Mouse (Mus musculus) forebrain, embryonic 11.5 days (tissue): ENCODE results near the gene Wdr44. TPM values are rescaled to one million over a fixed set of nuclear protein-coding genes. Genes with fewer than 3 reads are reported as not detected.

Experiments
- ATAC-seq: fragments of 200-750 bp; cut with Nextera tagmentation; replicated peaks from 2 replicates; pipeline ENCODE4 v1.8.0; 2017; ENCODE audit warnings: moderate TSS enrichment; ENCODE audit not compliant: low FRiP score
- DNase-seq: peaks from one replicate; pipeline ENCODE4 v3.0.0-alpha.2; 2017; ENCODE audit warnings: low spot score
- H3K27ac ChIP-seq: fragments of 300-500 bp; sonication (generic); 2 replicates; pipeline ENCODE4 v1.5.1; 2014; ENCODE audit warnings: low read depth, low read length
- H3K27me3 ChIP-seq: fragments of 300-500 bp; sonication (generic); 2 replicates; pipeline ENCODE4 v1.6.1; 2014; ENCODE audit warnings: mild to moderate bottlenecking, low read length, mixed read lengths; ENCODE audit not compliant: control insufficient read depth, insufficient read depth
- H3K36me3 ChIP-seq: fragments of 300-500 bp; sonication (generic); 2 replicates; pipeline ENCODE4 v1.6.1; 2014; ENCODE audit warnings: mild to moderate bottlenecking, low read length, moderate library complexity, mixed read lengths; ENCODE audit not compliant: control insufficient read depth, insufficient read depth
- H3K4me1 ChIP-seq: fragments of 300-500 bp; sonication (generic); replicated peaks from 2 replicates; pipeline ENCODE4 v1.6.1; 2014; ENCODE audit warnings: low read length, mixed read lengths; ENCODE audit not compliant: control insufficient read depth, insufficient read depth
- H3K4me2 ChIP-seq: fragments of 300-500 bp; sonication (generic); 2 replicates; pipeline ENCODE4 v1.6.1; 2014; ENCODE audit warnings: low read depth, mild to moderate bottlenecking, low read length, moderate library complexity, mixed read lengths; ENCODE audit not compliant: severe bottlenecking
- H3K4me3 ChIP-seq: fragments of 300-500 bp; sonication (generic); 2 replicates; pipeline ENCODE4 v1.5.1; 2014; ENCODE audit warnings: low read depth, low read length
- H3K9ac ChIP-seq: fragments of 300-500 bp; sonication (generic); 2 replicates; pipeline ENCODE4 v1.6.1; 2014; ENCODE audit warnings: low read length
- H3K9me3 ChIP-seq: fragments of 300-500 bp; sonication (generic); 2 replicates; pipeline ENCODE4 v1.6.1; 2016; ENCODE audit warnings: low read length, mixed read lengths; ENCODE audit not compliant: control insufficient read depth
- WGBS: fragments of 180-500 bp; shearing (Covaris S2); extraction: QIAGEN DNeasy Blood & Tissue Kit; methylation state at CpG from one replicate; pipeline ENCODE4 v1.1.7; 2014; 5-methylcytosine and 5-hydroxymethylcytosine counted together
- polyA plus RNA-seq: library from polyadenylated mRNA; unstranded; fragments of >200 nt; fragmentation: Nextera tagmentation; extraction: Ambion mirVana; gene quantifications from 2 replicates; pipeline ENCODE4 v1.2.1, GENCODE M21; 2014

Wdr44 gene
- polyA plus RNA-seq, 1 experiment from 2014 or later: 8.4 TPM

DNA sequence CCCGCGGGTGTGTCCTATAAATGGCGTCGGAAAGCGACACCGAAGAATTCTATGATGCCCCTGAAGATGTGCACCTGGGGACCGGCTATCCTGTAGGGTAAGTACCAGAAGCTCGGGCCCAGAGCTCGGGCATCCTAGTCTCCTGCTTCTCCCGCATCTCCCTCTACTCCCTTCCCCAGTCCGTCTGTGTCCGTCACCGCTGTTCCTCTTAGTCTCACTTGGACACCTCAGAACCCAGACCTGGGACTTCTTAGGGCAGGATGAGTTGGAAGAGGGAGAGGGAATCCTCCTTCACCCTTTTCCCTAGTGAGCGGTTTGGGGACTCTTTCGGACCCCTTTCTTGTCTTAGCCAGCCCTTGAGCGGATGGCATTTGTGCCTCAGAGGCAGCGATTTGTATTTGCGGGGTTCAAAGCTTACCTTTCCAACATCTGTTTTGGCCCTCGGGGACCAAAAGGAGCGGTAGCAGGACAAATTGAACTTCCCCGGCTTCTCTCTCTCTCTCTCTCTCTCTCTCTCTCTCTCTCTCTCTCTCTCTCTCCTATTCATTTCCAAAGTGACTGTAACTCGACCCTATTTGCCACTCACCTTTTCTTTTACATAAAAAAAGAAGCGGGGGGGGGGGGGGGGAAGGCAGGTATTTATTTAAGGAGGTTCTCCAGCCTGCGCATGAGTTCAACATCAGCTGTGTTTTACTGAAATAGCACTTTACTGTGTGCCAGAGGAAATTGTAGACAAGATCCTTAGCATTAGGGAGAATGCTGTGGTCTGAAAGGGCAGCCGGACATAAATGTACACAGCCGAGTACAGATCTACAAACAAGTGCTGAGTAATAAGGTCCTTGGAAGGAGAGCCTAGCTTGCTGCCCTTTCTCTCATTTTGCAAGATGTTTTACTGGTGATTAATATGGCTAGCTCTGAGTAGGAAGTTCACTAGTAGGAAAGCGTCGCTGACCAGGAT is 871 bp downstream of the Wdr44 start:
- Histone ChIP-seq H3K4me1 (no peaks in the 10 kb centered on the region), H3K4me3 (peak overlapping the region; percentile 50), H3K9ac (peak overlapping the region; percentile 67), H3K36me3 (no peaks in the 10 kb centered on the region), H3K27ac (no peak overlapping the region), H3K9me3 (no peaks in the 10 kb centered on the region), H3K4me2 (peak overlapping the region; percentile 37), H3K27me3 (no peaks in the 10 kb centered on the region)
- DNase-seq: no peak
- WGBS: 17% methylated on average over 27 of the region's 28 CpGs
- ATAC-seq: no peak; the same call in 1 of the 2 replicates

DNA sequence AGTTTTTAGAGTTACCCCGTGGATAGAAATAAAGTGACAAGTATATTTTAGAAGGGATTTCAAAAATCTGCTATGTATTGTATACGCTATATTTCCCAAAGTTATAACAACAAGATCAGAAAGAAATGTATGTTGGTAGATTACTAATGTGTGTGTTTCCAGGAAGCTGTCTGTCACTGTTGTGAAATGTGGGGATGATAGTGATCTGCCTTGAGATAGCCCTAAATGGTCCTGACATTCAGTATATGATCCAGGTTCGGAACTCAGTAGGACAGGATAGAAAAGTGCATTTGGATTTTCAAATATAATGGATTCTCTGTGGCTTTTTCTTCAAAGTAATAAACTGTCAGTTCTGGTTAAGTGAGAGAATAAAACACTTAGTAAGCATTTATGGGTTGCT is 1.7 kb downstream of the Wdr44 start:
- H3K27me3 ChIP-seq: no peaks in the 10 kb centered on the region
- H3K9ac ChIP-seq: no peak overlapping the region
- H3K27ac ChIP-seq: no peak overlapping the region
- no peak overlapping the region for H3K4me3 ChIP-seq
- H3K4me1 ChIP-seq: no peaks in the 10 kb centered on the region
- H3K4me2 ChIP-seq: no peak overlapping the region
- no peak for ATAC-seq
- H3K36me3 ChIP-seq: no peaks in the 10 kb centered on the region
- 80% methylated on average over 3 of the region's 3 CpGs for WGBS
- DNase-seq: no peak
- H3K9me3 ChIP-seq: no peaks in the 10 kb centered on the region

DNA sequence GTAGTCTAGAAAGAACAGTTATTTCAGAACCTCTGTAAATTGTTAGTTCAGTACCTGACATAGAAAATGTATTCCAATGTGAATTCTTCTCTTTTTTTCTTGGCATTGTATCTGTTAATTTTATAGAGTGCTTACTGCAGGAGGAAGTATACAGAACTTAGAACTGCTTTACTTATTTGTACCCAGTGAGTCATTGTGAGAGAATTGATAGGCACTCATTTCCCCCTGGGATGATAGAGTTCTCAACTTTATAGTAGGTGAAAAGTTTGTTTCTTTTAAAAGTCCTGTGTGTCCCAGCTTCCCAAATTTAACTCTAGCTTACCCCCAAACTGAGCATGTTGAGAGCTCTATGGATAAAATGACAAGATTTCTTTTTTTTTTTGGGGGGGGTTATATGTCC is 2.3 kb downstream of the Wdr44 start:
- no peak overlapping the region for H3K4me2 ChIP-seq
- no peaks in the 10 kb centered on the region for H3K9me3 ChIP-seq
- DNase-seq: no peak
- H3K27ac ChIP-seq: no peak overlapping the region
- H3K36me3 ChIP-seq: no peaks in the 10 kb centered on the region
- H3K9ac ChIP-seq: no peak overlapping the region
- ATAC-seq: no peak
- H3K4me1 ChIP-seq: no peaks in the 10 kb centered on the region
- no peaks in the 10 kb centered on the region for H3K27me3 ChIP-seq
- H3K4me3 ChIP-seq: no peak overlapping the region

DNA sequence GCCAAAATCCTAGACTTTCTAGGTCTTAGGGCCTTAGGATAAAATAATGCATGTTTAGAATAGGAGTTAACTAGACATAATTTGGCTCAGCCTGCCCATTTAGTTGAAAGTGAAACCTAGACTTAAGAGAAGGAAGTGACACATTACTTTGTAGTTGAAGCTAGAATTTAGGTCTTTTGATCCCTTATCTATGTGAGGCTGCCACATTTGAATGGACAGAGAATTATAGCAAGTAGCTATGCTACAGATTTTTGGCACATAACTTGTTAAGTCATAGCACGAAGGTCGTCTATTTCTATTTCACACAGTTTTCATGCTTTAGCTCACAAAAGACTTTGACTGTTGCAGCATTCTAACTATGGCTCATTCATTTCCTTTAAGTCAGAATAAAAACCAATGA is 4.5 kb downstream of the Wdr44 start:
- Histone ChIP-seq H3K27me3 (no peaks in the 10 kb centered on the region), H3K4me1 (no peaks in the 10 kb centered on the region), H3K27ac (no peak overlapping the region), H3K4me3 (no peak overlapping the region), H3K9me3 (no peaks in the 10 kb centered on the region), H3K9ac (no peak overlapping the region), H3K36me3 (no peaks in the 10 kb centered on the region), H3K4me2 (no peak overlapping the region)
- ATAC-seq (no peak), DNase-seq (no peak)
- 96% methylated on average over 2 of the region's 2 CpGs for WGBS

DNA sequence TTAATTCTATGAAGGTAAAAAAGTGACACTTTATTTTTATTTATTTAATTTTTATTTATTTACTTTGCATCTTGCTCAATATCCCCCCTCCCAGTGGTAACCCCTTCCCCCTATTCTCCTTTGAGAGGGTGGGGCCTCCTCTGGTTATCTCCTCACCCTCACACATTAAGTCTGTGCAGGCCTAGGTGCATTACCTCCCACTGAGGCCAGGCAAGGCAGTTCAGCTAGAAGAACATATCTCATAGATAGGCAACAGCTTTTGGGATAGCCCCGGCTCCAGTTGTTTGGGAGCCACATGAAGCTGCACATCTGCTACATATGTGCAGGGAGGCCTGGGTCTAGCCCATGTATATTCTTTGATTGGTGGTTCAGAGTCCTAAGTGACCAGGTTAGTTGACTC is 6.2 kb downstream of the Wdr44 start:
- Histone ChIP-seq H3K27ac (no peak overlapping the region), H3K9ac (no peak overlapping the region), H3K4me1 (no peaks in the 10 kb centered on the region), H3K4me2 (no peak overlapping the region), H3K36me3 (no peaks in the 10 kb centered on the region), H3K9me3 (no peaks in the 10 kb centered on the region), H3K27me3 (no peaks in the 10 kb centered on the region), H3K4me3 (no peak overlapping the region)
- ATAC-seq: no peak
- no peak for DNase-seq
- 95% methylated on average over 1 of the region's 1 CpGs for WGBS

DNA sequence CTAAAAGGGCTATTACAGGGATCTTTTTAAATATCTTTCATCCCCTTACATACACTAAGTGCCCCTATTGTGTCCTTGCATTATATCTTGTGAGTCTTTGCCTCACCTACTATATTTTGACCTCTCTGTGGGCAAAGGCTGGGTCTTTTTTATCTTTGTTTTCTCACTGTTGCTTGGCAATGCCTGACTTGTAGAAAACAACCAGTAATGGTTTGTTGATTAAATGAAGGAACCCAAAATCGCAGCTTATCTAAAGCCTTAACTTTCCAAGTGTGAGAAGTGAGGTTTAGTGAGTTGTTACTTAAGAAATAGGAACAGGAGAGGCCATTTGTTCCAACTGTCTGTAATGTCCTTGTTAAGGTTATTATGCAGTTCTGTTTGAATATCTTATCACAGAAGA is 24.4 kb downstream of the Wdr44 start:
- Histone ChIP-seq H3K9ac (no peak overlapping the region), H3K9me3 (no peaks in the 10 kb centered on the region), H3K4me1 (no peaks in the 10 kb centered on the region), H3K4me3 (no peak overlapping the region), H3K27me3 (no peaks in the 10 kb centered on the region), H3K4me2 (no peak overlapping the region), H3K27ac (no peak overlapping the region), H3K36me3 (no peaks in the 10 kb centered on the region)
- no peak for DNase-seq
- 70% methylated on average over 1 of the region's 1 CpGs for WGBS
- ATAC-seq: no peak

DNA sequence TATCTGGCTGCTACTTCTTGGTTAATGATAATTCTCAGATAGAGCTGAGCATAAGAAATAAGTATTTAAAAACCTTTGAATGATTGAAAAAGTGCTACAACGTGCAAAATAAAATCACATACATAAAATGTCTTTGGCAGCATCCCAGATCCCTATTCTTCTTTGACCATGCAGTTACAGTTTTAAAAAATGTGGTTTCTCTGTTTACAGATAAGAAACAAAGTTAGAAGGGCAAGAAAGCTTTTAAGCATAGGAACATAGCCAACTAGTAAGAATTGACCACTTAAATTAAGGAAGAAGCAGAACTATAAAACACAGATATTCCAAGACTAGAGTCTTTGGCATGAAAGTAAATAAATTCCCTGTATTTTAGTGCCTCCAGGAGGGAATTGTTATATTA is 34.6 kb downstream of the Wdr44 start:
- ATAC-seq: no peak
- H3K4me3 ChIP-seq: no peak overlapping the region
- no peak overlapping the region for H3K9ac ChIP-seq
- WGBS: 68% methylated on average over 1 of the region's 1 CpGs
- no peaks in the 10 kb centered on the region for H3K9me3 ChIP-seq
- H3K4me2 ChIP-seq: no peak overlapping the region
- no peak overlapping the region for H3K27ac ChIP-seq
- H3K4me1 ChIP-seq: no peaks in the 10 kb centered on the region
- H3K27me3 ChIP-seq: no peaks in the 10 kb centered on the region
- H3K36me3 ChIP-seq: no peaks in the 10 kb centered on the region
- no peak for DNase-seq

DNA sequence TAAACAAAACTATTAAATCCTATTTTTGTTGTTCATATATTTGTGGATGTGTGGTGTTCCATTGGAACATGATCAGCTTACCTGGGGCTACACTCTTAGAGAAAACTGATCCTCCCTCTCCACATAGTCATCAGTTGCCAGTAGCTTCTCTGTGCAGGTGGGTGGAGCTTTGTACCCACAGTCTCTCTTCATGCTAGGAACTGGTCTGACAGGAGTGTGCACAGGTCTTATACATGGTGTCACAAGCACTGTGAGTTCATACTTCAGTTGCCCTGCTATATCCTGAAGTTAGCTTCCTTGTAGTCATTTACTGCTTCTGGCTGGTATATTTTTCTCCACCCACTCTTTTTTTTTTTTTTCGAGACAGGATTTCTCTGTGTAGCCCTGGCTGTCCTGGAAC is 61.8 kb downstream of the Wdr44 start:
- Histone ChIP-seq H3K4me1 (no peaks in the 10 kb centered on the region), H3K36me3 (no peaks in the 10 kb centered on the region), H3K9me3 (no peaks in the 10 kb centered on the region), H3K4me3 (no peak overlapping the region), H3K27me3 (no peaks in the 10 kb centered on the region), H3K9ac (no peak overlapping the region), H3K27ac (no peak overlapping the region), H3K4me2 (no peak overlapping the region)
- DNase-seq (no peak), ATAC-seq (no peak)
- WGBS: 70% methylated on average over 1 of the region's 1 CpGs

DNA sequence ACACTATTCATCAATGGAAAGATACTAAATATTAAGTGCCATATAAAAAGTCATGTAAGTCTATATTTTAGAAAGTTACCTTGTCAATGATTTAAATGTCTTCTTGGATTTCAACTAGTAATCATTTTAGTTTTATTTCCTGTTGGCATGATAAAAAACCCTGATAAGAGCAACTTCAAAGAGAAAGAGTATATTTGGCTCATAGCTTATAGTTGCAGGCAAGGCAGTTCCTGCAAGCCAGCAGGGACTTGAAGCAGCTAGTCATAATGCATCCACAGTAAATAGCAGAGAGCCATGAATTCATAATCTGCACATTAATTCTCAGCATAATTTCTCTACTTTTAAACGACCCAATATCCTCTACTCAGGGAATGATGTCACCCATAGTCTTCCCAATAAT is 75.0 kb downstream of the Wdr44 start:
- H3K27ac ChIP-seq: no peak overlapping the region
- no peaks in the 10 kb centered on the region for H3K9me3 ChIP-seq
- WGBS: 65% methylated on average over 1 of the region's 1 CpGs
- H3K4me1 ChIP-seq: no peaks in the 10 kb centered on the region
- ATAC-seq (no peak), DNase-seq (no peak)
- no peaks in the 10 kb centered on the region for H3K36me3 ChIP-seq
- no peak overlapping the region for H3K4me2 ChIP-seq
- no peak overlapping the region for H3K4me3 ChIP-seq
- no peaks in the 10 kb centered on the region for H3K27me3 ChIP-seq
- H3K9ac ChIP-seq: no peak overlapping the region
